Mouse (Mus musculus): ENCODE data around the gene Fbxl13.
"Not testable (repeated sequence)": the region's sequence is repeated elsewhere in the genome, so short reads cannot be mapped to it uniquely, and the experiment has no call there.

Fbxl13 gene

DNA sequence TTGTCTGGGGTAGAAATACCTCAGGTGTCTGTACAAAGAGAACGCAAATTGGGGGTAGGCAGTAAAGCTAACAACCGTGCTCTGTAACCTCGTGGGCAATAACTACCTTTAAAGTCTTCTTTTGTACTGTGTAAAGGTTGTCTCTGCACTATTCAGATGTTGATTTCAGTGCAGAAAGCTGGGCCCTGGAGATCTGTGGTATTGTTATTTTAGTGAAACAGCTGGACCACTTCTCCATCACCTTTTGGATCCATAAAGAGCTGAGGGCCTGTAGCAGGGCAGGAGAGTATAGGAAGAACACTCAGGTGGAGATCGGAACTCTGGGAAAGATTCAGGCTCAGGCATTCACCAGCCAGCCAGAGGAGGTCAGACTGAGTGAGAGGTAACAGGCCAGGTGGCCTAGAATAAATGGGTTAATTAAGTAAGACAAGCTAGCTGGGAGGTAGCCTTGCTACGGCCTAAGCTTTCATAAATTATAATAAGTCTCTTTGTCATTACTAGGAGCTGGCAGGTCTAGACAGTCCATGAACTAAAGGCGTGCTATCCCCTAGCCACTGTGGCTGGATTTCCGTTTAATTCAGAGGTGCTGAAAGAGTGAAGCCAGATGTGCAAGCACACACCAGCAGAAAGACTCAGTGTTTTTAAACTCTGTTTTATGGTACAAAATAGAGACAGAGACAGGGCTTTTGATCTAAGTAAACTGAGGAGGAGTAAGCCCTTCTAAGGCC, 6.6 kb upstream of the Fbxl13 start:
- DNase-seq: no peak

DNA sequence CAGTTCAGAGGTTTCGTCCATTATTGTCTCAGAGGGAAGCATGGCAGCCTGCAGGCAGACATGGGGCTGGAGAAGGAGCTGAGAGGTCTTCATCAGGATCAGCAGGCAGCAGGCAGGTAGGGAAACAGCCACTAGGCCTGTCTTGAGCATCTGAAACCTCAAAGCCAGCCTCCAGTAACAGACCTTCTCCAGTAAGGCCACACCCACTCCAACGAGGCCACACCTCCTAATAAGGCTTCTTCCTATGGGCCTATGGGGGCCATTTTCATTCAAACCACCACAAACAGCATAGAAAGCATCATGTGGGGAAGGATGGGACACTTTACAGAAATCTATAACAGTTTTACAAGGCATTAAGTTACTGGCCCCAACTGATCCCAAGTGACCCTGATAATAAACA, 5.3 kb upstream of the Fbxl13 start:
- no peak for DNase-seq

DNA sequence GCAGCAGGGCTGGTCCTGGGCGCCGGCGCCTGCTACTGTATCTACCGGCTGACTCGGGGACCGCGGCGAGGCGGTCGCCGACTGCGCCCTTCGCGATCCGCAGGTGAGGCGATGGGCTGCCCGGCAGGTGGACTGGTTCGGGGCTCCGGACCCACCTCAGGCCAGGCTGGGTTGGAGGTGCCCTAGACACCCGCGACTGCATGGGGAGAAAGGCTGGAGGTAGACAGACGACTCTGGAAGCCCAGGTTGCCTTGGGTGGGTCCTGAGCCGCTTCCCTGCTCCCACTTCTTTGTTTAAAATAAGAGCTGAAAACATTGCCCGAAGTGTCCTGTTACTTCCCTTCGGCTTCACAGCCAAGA, 678 bp upstream of the Fbxl13 start:
- DNase-seq: no peak

DNA sequence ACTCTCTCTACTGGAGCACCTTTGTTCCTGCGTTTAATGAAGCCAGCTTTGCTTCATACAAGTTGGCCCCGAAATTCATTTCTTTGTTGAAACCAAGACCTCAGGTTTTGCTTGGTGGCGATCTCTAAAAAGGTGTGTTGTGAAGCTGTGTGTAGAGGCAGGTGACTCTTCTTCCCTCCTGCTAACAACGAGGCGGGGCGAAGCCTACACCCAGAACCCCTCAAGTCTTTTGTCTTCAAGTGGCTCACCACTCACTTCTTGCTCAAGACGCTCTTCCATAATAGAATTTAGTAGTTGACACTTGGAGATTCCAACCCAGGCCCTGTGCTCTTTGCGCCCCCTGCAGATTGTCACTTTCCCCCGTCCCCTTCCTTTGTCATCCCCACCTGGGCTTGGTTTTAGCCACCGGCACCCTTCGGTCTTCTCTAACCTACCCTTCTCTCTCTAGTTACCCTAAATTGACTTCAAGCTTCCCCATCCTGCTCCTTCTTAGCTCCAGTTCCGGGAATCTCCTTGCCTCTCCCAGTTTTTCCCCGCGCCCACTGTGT, 469 bp downstream of the Fbxl13 start:
- peak; percentile 17 for DNase-seq

DNA sequence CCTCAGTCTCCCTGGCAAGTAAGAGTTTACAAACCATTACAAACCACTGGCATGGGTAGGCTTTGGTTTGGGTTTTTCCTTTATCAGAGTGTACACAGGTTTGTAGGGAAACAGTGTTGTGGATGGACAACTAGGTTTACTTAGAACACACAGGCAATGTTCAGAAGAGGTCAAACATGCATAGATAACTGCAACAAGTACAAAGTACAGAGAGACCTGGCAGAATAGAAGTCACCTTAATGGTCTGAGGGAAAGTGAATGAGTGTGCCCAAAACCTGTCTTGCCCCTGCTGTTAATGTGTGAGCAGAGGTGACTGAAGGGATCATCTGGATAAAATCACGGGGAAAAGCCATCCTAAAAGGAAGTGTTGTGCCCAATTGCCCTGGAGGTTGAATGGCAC, 1.8 kb downstream of the Fbxl13 start:
- no peak for DNase-seq

DNA sequence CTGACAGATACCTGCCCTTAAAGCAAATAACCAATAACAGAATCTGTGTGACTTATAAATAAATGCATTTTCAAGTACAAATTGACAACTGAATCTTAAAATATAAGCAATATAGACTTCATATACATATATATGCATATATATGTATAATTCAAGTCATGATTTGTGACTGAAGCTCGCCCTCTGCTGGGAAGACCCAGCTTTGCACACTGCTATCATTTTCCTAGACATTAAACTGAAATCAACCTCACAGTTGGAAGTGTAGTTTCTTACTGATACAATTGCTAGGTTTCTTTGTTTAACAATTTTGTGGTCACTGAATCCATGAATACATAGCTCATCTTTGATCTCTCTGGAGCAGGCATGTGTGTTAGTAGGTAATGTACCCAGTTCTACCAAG, 4.5 kb downstream of the Fbxl13 start:
- DNase-seq: no peak

DNA sequence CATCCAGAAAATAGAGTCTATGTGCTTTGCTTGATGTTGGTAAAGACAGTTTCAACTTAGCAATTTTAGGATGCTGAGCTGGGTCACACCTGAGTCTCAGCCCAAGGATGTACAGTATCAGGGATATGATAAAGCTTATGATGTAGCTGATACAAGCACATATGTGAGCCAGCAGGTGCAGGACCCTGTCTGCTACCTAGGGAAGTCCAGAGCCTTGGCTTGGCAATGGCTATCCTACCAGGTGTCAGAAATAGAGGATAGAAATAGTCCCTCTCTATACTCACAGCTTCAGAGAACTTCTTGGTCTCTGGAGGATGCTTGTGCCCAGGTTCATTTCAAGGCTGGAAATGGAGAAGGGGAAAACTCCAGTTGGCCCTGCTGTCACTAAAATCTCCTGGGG, 19.5 kb downstream of the Fbxl13 start:
- DNase-seq: no peak

DNA sequence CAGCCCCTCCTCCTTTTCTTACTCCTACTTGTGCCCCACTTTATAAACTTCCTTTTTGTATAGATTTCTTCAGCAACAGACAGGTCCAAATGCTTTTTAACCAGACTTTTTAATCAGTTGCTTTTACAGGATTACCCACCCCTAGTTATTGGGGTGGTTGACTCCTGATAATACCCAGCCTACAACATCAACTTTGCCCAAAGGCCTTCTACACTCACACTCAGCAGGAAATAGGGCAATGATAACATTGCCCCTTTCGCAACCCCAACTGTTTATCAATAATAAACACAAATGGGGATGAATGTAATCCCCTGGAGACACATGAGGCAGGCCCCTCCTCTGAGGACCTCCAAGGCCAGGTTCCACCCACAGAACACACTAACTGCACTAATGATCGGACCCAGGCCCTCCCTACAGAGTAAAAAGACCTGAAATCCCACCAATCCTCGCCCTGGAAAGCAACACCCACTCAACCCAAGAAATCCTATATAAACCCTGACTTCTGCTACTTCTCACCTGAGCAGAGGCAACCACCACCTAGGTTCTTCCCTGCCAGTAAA, 28.9 kb downstream of the Fbxl13 start:
- DNase-seq: no peak

DNA sequence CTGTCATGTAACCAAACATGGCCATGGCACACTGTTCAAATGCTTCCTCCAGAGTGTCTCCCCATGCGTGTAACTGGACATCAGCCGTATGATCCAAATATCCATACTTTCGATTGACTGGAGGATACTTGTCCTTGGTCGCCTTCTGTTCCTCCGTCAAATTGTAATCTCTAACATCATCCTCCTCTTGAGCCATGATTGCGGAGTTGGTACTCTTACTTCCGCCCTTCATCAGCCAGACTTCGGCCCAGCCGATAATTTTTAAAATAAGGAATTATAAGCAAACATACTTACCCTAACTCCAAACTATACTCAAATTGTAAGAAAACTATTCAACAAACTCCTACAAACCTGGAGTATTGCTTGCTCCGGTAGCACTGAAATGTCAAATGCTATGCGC, 31.1 kb downstream of the Fbxl13 start:
- DNase-seq: not testable (repeated sequence)

DNA sequence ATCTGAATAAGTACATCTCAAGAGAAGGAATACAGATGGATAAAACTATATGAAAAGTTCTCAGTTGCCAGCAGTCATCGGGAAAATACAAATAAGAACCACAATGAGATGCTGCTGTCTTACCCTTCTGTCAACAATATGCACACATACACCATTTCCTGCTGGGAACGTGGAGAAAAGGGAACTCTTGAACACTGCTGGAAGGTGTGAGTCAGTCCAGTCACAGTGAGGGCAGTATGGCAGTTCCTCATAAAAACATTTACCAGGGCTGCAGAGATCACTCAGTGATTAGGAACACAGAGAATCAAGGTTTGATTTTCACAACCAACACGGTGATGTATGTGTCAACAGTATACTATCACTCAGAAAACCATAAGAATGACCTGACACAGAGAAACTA, 34.4 kb downstream of the Fbxl13 start:
- DNase-seq: no peak

DNA sequence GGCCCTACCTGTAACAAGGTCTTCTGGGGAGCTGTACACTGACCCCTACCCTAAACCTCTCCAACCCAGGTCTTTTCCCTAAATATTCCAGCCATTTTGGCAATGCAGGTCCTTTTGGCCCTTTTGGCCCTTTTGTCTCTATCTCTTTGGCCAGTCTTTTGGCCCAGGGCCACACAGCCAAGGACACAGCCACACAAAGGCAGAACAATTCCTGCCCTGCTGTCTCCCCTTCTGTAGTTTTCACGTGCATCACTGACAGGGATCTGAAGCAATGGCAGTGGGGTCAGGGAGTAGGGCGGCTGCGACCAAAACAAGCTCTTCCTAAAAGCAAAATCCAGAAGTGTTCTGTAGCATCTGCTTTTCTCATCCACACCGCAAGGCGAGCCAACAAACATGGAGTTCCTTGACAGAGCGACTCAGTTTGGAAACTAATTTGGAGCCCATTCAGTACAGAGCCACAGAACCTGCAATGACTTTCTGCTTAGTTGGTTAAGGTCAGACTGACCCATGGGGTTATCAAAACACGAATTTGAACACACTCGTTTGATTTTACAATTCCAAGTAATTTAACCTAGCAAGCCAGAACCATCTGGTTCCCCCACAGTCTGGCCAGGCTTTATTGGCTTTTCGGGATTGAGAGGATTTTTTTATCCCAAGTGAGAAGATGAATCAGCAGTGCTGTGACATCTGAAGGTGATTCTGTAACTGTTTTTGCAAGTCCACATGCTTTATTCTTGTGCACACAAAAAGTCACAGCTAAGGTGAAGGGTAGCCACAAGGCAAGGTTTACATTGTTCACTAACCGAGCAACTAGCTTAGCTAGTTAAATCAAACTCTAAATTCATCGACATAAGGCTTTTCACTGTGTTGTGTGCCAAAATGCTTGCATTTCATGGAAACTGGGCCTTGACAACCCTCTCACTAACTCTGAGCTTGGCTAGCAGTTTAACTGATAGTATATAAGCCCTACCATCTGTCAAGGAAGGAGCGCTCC, 36.8 kb downstream of the Fbxl13 start:
- DNase-seq: peak; percentile 19

DNA sequence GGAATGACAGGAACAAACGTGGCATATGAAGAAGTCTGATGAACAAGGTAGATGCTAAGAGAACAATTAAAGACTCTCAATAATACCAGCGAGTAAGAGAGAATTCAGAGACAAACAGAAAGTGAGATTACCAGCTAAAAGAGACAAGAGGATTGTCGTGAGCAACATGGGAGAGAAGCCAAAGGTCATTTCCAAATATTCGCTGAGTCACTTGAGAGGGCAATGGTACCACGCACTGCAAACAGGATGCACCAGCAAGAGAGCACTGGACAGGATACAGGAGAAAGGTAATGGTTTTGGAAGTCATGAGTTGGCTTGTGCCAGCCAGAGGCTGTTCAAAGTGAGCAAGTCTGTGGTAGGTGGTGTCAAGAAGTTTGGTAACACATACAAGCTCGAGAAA, 39.5 kb downstream of the Fbxl13 start:
- DNase-seq: no peak

DNA sequence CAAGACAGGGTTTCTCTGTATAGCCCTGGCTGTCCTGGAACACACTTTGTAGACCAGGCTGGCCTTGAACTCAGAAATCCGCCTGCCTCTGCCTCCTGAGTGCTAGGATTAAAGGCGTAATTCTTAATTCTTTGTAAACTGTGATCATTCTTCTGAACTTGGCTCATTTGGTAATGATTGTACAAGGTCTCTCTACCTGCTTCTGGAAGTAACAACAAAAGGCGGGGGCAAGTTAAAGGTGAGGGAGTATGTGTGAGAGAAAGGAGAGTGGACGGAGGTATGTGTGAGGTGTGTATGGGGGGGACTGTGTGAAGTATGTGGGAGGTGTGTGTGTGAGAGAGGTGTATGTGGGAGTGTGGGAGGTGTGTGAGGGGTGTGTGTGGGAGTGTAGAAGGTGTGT, 45.5 kb downstream of the Fbxl13 start:
- DNase-seq: no peak

DNA sequence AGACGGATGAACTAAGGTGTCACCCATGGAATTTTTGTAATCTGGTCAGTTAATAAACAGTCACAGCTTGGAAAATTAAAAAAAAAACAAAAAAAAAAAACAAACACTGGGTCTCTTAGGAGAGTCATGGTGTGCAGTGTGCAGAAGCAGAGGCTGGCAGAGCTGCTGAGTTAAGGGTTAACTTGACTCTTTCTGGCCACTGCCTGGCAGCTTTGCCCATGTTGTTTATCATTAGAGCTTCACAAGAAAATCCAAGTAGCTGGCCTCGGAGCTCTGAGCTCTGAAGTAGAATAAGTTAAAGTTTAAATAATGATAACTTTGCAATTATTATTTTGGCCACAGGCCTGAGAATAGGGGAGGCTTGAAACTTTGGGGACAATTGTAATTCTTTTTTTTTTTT, 45.9 kb downstream of the Fbxl13 start:
- not testable (repeated sequence) for DNase-seq

DNA sequence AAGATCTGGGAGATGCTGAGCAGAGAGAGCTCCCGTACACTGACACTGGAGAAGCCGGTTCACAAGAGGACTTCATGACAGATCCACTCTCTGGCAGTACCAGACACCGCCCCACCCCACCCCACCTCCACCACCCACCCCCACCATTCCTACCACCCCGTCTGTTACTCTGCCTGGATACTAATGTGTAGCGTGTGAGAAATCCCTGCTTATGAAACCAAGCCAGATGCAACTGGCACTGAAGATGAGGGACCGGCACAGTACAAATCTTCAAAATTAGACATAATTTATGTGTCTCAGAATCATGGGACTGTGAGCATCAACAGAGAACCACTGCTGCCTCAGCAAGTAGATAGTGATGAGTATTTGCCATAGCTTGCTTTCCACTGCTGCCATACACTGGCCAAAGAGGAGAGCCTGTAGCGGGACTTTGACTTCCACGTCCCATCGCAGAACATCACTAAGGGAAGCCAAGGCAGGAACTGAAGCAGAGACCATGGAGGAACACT, 52.2 kb downstream of the Fbxl13 start:
- DNase-seq: peak; percentile 20

DNA sequence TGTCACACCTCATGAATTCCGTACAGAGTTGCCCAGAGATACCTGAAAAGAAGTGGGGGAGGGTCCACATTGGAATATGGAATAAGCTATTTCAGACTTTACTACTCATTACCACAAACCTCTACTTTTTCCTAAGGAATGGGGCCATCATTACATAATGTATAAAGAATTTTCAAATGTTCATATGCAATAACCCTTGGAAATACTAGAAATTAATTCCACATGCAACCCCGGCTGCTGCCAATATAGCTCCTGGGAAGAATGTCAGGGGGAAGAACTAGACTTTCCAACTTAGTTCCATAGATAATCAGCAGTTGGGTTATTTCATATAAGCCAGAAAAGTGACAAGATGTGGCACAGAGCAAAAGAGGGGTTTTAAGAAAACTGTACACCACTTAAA, 53.3 kb downstream of the Fbxl13 start:
- no peak for DNase-seq

DNA sequence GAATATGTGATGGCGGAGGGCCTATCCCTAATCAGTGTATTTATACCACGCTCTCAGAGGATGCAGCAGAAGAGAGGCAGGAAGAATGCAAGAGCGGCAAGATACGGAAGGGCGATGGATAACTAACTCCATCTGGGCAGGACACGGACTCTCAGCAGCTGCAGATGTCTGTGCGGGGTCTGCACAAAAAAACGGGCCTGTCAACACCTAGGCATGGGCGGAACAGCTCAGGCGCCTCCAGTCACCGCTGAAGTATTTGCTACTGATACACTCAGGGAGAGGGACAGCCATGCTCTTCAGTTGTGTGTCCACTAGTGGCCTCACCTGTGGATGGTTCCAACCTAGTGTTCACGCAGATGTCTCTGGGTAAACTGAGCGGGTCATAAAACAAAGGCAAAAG, 57.2 kb downstream of the Fbxl13 start:
- DNase-seq: no peak

DNA sequence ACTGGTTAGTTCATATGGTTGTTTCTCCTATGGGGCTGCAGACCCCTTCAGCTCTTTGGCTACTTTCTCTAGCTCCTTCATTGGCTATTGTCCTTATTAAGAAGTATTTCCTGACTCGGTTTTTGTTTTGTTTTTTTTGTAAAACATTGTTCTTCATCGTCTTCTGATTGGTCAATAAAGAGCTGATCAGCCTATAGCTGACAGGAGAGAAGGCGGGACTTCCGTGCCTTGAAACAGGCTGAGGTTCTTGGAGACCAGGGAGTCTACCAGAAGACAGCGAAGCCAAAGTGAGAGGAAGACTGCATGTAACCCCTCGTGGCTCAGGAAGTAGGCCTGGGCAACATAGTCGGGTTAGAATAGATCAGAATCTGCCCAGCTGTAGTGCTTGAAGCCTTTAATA, 57.8 kb downstream of the Fbxl13 start:
- DNase-seq: no peak

DNA sequence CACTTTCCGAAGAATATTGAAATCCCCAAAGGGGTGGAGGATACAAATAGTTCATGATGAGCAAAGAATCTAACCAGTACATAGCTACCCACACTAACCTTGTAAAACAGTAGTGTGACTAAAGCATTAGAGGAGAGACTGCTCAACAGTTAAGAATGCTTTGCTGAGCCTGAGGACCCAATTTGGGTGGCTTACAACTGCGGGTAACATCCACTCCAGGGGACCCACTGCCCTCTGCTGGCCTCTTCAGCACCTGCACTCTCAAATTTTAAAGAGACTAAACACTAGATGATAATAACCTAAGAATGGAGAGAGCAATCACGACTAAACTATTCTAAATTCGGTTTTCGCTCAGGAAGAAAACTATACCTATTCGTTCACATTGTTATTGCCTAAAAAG, 58.7 kb downstream of the Fbxl13 start:
- no peak for DNase-seq

DNA sequence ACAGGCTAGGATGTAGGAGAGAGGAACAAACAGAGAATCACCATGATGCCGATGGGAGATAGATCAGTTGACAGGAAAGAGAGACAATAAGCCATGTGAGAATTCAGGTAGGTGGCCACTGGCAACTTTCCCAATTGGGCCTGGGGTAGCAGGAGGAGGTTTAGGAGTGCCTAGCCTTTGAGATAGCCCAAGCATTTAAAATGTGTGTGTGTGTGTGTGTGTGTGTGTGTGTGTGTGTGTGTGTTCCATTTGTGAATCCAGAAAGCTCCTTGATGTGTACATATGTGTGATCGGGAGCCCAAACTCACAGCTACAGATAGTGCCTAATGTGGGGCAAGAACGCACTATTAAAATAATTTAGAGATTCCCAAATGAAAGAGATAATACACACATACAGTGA, 67.3 kb downstream of the Fbxl13 start:
- DNase-seq: no peak

DNA sequence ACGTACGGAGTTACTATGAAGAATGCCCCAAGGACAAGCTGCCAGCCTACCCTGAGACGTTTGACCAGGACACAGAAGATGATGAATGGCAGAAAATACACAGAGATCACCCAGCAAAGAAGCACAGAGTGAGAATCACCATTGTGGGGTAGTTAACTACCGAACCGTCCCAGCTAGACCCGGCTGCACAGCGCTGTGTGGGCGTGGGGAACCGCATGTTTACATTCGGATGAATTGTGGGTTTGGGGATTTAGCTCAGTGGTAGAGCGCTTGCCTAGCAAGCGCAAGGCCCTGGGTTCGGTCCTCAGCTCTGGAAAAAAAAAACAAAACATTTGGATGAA, 70.3 kb downstream of the Fbxl13 start:
- DNase-seq: no peak

DNA sequence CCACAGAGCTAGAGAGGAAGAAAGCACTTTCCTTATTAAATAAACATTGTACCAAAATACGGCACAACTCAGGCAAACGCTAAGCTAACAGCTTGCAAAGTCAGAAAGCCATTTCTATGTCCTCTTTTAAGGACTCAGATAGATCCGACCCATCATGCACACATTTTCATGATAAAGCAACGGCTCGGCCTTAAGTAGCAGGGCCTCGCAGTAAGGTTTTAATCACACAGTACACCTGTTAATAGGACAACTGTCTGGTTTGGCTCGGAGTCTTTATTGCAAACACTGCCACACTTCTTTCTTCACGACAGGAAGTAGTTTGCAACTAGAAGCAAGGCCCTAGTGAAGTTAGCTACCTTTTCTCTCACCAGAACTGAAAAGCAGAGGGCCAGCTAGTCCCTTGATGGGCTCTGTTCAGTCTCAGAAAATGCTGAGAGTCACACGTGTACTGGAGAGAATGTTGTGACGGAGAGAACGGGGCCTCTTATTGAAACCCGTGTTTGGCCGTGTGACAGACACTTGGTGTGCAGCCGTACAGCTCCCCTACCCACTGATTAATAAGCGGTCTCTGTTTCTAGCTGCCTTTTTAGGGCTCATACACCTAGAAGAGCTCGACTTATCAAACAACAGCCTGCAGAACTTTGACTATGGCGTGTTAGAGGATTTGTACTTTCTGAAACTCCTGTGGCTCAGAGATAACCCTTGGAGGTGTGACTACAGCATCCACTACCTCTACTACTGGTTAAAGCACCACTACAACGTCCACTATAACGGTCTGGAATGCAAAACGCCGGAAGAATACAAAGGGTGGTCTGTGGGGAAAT, 70.8 kb downstream of the Fbxl13 start:
- no peak for DNase-seq
